Mouse (Mus musculus) testis, postnatal 10 days (tissue): ENCODE results near the gene Rps27rt.
A peak's percentile ranks its signal among the peaks of the same experiment; 100 is the strongest.
"Not testable (repeated sequence)": the region's sequence is repeated elsewhere in the genome, so short reads cannot be mapped to it uniquely, and the experiment has no call there.

Experiments used
- DNase-seq: peaks from one replicate; pipeline ENCODE4 v3.0.0; 2021; ENCODE audit warnings: low spot score

Rps27rt gene

DNA sequence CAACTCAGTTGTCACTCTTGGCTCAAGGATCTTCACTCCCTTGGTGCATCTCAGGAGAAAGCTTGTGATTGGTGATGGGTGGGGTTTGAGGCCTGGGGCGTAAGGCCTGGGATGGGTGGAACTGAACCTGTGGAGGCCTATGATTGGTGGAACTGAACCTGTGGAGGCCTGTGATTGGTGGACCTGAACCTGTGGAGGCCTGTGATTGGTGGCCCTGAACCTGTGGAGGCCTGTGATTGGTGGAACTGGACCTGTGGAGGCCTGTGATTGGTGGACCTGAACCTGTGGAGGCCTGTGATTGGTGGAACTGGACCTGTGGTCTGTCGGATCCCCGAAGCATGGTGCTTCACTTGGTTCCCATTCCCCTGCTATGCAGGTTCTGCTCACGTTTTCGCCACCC, 3.2 kb upstream of the Rps27rt start:
- DNase-seq = no peak

DNA sequence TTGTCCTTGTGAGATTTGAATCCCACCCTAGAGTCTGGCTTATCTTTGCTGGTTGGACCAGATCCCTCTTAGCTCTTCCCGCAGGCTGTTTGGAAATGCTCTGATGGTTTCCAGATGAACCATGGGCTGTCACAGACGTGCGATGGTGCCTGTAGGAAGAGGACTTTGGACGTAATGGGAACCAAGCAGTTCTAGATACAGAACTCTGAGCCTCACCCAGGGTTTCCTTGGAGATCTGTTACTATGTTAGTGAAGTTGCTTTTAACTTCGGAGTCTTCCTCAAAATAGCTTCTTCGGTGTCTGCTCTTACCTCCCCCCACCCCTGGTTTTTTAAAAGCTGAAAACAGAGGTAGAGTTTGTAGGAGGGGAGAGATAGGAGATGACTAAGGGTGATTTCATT, 2.6 kb downstream of the Rps27rt start:
- no peak for DNase-seq

DNA sequence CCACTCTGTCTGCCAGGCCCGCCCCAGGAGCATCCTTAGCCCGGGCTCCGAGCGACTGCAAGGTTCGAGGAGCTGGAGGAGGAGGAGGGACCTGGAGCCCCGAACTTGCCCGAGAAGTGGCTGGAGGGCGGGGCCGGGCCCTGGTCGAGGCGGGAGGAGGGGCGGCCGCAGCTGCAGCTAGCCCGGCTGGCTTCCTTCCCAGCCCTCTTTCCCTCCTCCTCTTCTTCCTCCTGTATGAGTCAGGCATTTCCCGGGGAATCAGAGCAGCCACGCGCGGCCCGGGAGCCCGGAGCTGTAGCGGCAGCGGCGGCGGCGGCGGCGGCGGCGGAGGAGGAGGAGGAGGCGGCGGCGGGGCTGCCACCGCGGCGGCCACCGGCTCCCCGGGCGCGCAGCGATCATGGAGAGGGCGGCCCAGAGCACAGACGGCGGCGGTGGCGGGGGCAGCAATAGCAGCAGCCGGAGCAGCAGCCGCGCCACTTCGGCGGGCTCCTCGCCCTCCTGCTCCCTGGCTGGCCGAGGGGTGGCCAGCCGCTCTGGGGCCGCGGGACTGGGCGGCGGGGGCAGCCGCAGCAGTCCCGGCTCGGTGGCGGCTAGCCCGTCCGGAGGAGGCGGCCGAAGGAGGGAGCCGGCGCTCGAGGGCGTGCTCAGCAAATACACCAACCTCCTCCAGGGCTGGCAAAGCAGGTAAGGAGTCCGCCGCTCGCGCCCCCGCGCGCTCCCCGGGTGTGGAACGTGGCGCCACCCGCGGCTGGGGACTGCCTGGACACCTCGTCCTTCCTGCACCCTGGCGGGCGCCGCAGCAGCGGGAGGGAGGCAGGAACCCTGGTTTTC, 4.0 kb downstream of the Rps27rt start, which contains the start of gene Osbpl10:
TSS of gene Osbpl10 (plus strand) at position 289 of the 831 bp plus-strand sequence.
- peak; percentile 85 for DNase-seq

DNA sequence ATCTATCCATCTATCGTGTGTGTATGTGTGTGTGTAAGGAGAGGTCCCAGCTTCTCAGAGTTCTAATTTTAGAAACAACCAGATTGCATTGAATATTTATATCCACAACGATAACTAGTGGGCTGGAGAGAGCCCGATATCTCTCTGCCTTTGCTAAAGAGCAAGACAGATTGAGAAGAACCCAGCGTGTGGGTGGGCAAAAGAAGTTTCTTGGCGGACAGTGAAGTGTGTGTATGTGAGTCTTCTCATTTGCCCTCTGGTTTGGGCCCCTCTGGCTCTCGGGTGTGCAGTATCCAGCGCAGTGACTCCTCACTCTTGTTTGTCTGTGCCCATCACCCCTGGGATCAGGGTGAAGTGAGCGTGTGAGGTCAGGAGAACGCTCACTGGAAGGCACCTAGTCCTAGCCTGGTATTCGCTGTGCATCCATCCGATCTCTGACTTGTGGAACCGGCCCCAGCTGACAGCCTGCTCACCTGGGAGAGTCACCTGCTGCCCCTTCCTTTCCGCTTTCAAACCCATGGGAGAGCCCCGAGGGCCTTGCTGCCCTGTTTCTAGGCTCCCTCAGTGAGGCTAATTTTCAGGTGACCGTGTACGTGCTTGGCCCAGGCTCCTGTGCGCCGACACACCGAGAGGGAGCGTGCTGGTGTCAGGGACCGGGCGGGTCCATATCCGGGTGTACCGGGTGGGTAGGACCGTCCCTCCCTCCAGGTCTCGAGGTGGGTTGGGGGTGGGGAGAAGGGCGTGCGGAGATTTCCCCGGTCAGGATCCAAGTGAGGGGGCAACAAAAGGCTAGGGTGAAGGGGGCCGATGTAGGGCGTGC, 4.9 kb downstream of the Rps27rt start:
- no peak for DNase-seq

DNA sequence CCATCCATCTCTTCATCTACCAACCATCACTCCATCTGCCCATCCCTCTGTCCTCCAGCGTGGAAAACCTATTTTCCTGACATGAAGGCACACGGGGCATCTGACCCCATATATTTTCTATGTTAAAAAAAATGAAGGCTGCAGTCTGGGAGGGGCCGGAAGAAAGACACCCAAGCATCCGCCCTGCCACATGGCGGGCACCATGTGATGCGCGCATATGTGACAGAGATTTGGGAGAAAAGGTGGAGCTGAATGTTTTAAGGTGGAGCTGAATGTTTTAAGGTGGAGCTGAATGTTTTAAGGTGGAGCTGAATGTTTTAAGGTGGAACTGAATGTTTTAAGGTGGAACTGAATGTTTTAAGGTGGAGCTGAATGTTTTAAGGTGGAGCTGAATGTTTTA, 16.3 kb downstream of the Rps27rt start:
- DNase-seq = not testable (repeated sequence)

DNA sequence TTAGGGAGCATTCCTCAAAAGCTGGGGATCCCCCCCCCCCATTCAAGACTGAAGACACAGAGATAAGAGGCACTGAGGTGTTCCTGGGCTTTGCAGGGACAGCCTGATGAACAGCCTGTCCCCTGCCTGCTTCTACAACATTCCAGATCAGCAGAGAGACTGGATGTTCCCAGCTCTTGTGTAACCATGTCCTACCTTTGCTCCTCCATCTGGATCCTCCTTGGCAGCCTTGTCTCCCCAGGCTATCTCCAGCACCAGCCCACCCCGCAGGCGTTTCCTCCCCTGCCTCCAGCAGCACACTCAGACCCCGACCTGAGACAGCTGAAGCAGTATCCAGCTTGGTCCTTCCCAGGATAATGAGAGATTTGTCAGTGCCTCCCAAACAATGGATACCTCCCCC, 18.4 kb downstream of the Rps27rt start:
- no peak for DNase-seq

DNA sequence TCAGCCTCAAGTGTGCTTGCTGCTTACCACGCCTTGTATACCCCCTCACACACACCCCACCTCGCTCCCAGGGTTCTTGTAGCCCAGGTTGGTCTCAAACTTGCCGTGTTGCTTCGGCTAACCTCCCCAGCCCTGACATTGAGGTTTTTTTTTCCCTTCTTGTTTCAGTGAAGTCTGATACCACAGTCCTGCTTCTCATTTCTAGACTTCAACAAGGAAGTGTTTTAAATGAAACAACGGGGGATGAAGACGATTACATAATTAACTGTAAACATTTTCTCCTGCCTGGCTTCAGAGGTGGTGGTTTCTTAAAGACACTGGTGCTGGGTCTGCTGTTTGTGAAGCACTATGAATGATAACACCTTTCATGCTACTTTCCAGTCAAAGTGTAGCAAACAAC, 21.7 kb downstream of the Rps27rt start:
- no peak for DNase-seq

DNA sequence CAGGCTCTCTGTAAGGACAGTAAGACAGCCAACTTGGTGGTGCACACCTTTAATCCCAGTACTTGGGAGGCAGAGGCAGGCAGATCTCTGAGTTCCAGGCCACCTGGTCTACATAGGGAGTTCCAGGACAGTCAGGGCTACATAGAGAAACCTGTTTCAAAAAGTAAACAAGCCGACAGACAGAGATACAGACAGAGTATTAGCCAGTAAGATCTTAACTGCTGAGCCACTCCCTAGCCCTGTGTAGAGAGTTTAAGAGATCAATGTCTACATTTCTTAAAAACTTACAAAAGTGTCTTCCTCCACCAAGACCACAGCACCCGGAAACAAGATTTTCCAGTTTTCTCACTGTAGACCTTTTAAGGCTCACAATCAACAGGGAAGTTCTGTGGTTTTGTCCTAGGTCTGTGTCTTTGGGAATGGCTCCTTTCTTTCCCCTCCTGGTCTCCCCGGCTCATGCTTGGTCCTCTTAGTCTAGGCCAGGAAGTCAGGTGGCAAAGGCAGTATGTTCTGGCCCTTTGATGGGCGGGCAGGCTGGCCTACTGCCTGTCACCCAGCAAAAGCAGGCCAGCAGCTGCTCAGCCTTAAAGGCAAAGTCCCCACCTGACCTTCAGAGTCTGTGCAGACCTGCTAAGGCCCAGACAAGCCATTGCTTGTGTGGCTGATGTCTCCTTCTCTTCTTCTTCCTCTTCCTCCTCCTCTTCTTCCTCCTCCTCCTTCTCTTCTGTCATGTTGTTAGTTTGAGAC, 22.3 kb downstream of the Rps27rt start:
- DNase-seq = no peak

DNA sequence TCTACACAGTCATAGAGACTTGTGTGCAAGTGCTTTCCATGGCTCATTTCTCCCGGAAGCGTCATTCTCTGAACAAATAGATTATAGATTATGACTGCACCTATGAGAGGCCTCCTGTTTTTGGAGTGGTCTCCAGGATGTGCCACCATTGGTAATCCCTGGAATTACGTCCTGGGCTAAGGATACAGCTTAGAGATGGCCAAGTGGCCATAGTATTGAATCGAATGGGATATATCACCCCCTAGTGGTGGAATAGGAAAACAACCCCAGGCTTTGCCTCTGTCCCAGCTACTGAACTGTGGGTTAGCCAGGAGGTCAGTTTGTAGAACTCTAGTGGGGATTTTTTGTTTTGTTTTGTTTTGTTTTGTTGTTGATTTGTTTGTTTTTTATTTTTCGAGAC, 25.6 kb downstream of the Rps27rt start:
- no peak for DNase-seq

DNA sequence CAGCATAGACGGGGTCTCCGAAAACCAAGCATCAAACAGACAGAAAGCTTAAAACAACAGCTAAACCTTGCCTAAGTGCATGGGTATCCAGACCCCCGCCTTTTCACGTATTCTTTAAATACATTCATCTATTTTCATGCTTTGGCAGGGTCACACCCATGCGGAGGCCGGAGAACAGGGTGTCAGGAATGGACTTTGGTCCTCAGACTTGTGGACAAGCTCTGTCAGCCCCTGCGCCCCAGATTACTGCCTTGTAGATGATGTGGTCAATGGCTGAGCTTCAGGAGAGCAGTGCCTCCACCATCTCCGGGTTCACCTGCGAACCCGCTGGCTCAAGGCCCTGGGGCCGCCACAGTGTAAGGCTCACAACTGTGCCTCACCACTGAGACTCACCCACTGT, 27.2 kb downstream of the Rps27rt start:
- no peak for DNase-seq

DNA sequence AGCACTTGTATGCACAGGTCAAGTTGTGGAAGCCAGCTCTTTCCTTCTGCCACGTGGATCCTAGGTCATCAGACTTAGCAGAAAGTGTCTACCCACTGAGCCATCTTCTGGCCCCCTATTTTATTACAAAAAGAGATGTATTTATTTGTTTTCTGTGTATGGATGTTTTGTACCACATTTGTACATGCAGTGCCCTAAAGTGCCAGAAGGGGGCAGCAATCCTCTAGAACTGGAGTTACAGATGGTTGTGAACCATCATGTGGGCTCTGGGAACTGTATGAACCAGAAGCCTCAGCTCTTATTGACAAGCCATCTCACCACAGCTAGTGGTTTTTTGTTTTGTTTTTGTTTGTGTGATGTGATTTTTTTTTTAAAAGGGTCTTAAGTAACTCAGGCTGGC, 29.7 kb downstream of the Rps27rt start:
- no peak for DNase-seq

DNA sequence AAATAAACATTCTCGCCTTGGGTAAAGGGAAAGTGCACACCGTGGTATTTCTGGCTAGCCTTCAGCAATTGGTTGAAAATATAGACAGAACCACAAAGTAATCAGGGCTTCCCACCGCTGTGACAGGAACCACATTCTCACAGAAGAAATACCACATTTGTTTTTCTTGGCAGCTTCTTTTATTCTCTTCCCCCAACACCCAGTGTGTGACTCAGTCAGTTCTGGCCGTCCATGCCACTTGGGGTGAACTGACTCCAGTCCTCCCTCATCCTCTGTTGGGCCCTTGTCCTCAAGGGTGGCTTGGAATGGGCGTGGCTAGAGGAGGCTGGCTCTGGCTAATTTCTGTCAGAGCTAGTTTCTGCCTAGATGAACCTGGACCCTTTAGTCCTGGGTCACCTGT, 34.1 kb downstream of the Rps27rt start:
- no peak for DNase-seq

DNA sequence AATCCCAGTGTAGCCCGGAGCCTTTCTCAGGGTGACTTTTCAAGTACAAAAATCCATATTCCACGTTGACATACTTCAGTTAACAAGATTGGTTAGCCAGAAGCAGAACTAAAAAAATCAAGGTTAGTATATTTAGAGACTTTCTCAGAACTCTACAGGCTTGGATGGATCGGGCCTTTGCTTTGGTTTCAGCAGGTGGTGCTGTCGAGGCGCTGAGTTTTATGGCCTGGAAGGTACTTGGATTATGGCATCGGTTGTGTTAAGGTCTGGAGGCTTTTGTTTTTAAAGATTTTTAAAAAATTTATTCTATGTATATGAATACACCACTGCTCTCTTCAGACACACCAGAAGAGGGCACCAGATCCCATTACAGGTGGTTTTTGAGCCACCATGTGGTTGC, 37.0 kb downstream of the Rps27rt start:
- DNase-seq = no peak

DNA sequence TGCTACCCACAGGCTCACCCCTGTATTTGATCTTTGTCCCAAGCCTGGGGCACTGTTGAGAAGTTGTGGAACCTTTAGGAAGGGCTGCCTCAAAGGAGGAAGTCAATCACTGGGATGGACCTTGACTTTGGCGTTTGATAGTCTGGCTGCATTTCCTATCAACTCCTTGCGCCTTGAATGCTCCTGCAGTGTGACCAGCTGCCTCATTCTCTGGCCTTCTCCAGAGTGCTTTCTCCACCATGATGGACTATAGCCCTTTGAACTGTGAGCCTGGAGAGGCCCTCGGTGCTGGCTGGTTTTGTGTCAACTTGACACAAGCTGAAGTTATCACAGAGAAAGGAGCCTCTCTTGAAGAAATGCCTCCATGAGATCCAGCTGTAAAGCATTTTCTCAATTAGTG, 37.9 kb downstream of the Rps27rt start:
- DNase-seq = no peak

DNA sequence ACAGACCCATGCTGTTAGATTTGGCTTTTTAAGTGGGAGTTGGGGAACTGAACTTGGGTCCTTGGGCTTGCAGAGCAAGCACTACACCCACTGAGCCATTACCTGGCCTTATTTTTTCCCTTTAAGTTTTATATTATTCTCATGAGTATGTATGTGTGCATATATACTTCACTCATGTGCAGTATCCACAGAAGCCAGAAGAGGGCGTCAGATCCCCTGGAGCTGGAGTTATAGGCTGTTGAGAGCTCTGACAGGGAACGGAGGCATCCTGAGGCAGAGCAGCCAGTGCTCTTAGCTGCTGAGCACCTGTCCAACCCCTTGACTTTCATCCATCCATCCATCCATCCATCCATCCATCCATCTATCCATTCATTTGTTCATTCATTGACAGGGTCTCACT, 45.9 kb downstream of the Rps27rt start:
- no peak for DNase-seq

DNA sequence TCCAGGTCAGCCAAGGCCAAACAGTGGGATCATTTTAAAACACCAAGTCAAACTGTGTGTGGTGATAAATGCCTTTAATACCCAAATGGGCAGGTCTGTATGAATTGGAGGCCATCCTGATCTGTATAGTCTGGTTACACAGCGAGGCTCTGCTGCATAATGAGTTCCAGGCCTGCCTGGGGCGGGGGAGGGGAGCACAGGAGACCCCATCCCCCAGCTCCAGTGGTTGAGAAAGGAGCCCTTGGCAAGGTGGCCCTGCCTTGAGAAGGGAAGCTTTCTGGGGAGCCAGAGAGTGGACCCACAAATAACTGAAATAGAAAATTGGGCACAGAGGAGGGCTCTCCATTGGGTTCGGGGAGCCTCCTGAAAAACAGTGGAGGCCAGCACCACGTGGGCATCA, 47.2 kb downstream of the Rps27rt start:
- DNase-seq = no peak

DNA sequence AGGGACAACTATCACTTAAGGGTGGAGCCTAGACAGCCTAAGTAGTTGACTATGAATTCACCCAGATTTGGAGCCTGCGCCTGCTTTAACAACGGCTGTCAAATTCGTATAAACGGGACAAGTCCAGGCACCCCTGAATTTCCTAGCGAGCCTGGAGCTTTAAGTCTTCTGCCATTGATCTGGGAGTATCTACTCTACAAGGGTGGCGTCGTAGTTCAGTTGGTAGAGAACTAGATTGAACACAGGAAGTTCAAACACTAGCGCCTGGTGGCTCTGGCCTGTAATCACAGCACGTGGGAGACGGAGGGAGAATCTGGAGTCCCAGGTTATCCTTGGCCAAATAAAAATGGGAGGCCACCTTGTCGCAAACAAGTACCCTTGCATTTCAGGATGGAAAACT, 48.3 kb downstream of the Rps27rt start:
- no peak for DNase-seq

DNA sequence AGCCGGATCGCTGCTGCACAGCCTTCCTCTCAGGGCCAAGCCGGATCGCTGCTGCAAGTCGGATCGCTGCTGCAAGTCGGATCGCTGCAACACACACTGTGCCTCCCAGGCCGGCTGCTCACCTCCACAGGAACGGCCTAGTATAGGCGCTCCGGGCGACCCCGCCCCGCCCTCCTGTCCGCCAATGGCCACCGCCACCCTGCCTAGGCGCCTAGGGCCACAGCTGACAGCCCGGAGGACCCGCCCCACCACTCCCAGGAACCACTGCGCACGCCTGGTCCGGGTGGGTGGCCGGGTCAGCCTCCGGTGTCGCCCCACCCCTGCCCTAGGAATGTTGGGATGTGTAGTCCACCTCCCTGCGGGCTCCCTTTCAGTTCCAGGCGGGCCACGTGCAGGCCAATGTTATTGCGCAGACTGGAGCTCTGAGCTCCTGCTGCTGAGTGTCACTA, 48.8 kb downstream of the Rps27rt start, which contains the start of gene Gpd1l:
TSS of gene Gpd1l (minus strand) at position 265 of the 449 bp plus-strand sequence.
- DNase-seq = peak; percentile 94

DNA sequence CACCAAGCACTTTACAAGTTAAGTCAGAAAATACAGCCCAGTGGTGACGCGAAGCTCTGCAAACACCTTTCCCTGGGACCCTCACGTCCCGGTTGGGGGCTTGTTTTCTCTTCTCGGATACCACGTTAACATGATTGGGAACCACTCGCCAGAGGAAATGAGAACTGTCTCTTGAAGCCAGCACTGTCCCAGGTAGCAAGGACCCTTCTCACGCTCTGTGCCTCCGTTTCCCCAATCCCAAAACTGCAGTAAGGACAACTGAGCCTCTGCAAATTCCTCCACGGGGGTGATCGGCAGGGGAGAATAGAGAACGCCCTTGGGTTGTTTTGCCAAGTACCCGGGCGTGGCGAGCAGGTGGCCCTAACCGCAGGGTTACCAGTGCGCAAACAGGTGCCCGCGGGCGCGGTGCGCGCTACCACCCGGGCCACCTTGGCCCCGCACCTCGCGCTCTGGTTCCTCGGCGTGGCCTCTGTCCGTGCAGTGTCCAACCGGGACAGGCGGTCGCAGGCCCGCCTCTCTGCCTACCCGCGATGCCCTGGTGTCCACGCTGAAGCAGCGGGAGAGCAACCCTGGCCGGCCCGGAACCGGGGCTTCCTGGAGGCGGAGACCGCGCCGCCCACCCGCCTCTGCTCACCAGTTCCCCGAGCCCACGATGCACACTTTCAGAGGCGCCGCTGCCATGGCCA, 49.4 kb downstream of the Rps27rt start:
- DNase-seq = no peak

DNA sequence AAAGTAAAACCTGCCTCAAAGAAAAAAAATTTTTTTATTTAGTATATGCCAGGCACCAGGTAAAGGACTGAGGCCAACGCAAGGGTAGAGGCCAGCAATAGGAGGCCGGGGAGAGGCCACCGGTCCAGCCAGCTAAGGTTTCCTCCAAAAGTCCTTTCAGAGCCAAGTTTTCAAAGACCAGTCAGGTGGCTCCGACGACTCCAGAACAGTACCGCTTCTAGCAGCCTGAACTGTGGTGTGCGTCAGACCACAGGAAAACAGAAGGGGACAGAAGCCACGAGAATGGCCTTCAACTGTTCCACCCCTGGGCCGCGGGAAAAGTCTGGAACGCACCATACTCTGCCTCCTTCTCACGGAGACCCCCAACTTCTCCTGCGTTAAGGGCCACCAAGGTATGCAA, 49.9 kb downstream of the Rps27rt start:
- no peak for DNase-seq
